Mouse (Mus musculus) lung, adult 2 months (tissue): ENCODE data around the gene Mydgf. TPM values are rescaled to one million over a fixed set of nuclear protein-coding genes. Genes with fewer than 3 reads are reported as not detected.
A peak's percentile ranks its signal among the peaks of the same experiment; 100 is the strongest.

Experiments used
- DNase-seq: peaks from one replicate; pipeline ENCODE4 v3.0.0; 2022
- H3K4me1 ChIP-seq: fragments of 200-500 bp; 2 replicates; pipeline ENCODE4 v1.6.1; 2011; ENCODE audit warnings: low read length; ENCODE audit not compliant: control insufficient read depth, insufficient read depth
- H3K4me3 ChIP-seq: fragments of 200-500 bp; replicated peaks from 2 replicates; pipeline ENCODE3; 2011; ENCODE audit warnings: low read depth, mild to moderate bottlenecking, control low read depth, low read length; ENCODE audit errors: extremely low read depth
- CTCF ChIP-seq: fragments of 200-500 bp; IDR thresholded peaks from 2 replicates; pipeline ENCODE4 v1.5.1; 2011; ENCODE audit warnings: mild to moderate bottlenecking, low read length, control low read depth; ENCODE audit not compliant: insufficient read depth
- POLR2A ChIP-seq: fragments of 200-500 bp; IDR thresholded peaks from 2 replicates; pipeline ENCODE4 v1.6.1; 2011; ENCODE audit warnings: low read depth, mild to moderate bottlenecking, control low read depth, low read length, borderline replicate concordance; ENCODE audit errors: extremely low read depth
- WGBS: fragments of 180-500 bp; shearing (Covaris S2); methylation state at CpG from one replicate; pipeline ENCODE4 v1.1.7; 2018; 5-methylcytosine and 5-hydroxymethylcytosine counted together
- polyA plus RNA-seq: library from polyadenylated mRNA; depleted of rRNA; stranded (reverse); fragments of >200 nt; gene quantifications from 2 replicates; pipeline ENCODE4 v1.2.3, GENCODE M21; 2012; rRNA removed

Mydgf gene
- 42.4 and 48.7 TPM in 2 replicates for polyA plus RNA-seq

- under 1% methylated on average over 47 of the region's 47 CpGs for WGBS
- TF ChIP-seq CTCF, result no peak
- peak; percentile 69; the same call in 1 of the 2 replicates for TF ChIP-seq POLR2A
- Histone ChIP-seq H3K4me1 (peaks cover 8% of the 10 kb centered on the region), H3K4me3 (peak within 1 kb of the TSS; percentile 75)
- peak; percentile 96 for DNase-seq
These were observed at the start of gene Mydgf for GRCm38 (mm10) chr17:56183658-56184103. TSS of gene Mydgf (minus strand) at chr17:56183920.

GRCm38 (mm10) chr17:56233389-56233788, 49.7 kb upstream of the Mydgf start:
- TF ChIP-seq CTCF (no peak), POLR2A (no peak)
- Histone ChIP-seq H3K4me3 (no peak overlapping the region), H3K4me1 (no peaks in the 10 kb centered on the region)
- DNase-seq, result no peak
- WGBS, result 48% methylated on average over 8 of the region's 8 CpGs

- TF ChIP-seq POLR2A (no peak), CTCF (no peak)
- 60% methylated on average over 10 of the region's 10 CpGs for WGBS
- DNase-seq, result no peak
These were observed 46.2 kb upstream of the Mydgf start for GRCm38 (mm10) chr17:56229943-56230342.

GRCm38 (mm10) chr17:56226566-56226965, 42.8 kb upstream of the Mydgf start:
- TF ChIP-seq POLR2A, result no peak
- TF ChIP-seq CTCF, result no peak
- no peak overlapping the region for H3K4me3 ChIP-seq
- no peaks in the 10 kb centered on the region for H3K4me1 ChIP-seq
- WGBS, result 56% methylated on average over 3 of the region's 3 CpGs
- no peak for DNase-seq

More at GRCm38 (mm10) chr17:56229943-56230342, 46.2 kb upstream of the Mydgf start:
- Histone ChIP-seq H3K4me1 (no peaks in the 10 kb centered on the region), H3K4me3 (no peak overlapping the region)

GRCm38 (mm10) chr17:56224916-56225315, 41.2 kb upstream of the Mydgf start:
- no peak overlapping the region for H3K4me3 ChIP-seq
- no peak for DNase-seq
- no peak for TF ChIP-seq CTCF
- TF ChIP-seq POLR2A, result no peak
- peaks cover 3% of the 10 kb centered on the region; the same call in 1 of the 2 replicates for H3K4me1 ChIP-seq
- WGBS, result 10% methylated on average over 1 of the region's 1 CpGs

- peaks cover 17% of the 10 kb centered on the region for H3K4me1 ChIP-seq
- peak; percentile 48 for DNase-seq
- TF ChIP-seq CTCF (no peak), POLR2A (no peak)
- 8% methylated on average over 3 of the region's 3 CpGs for WGBS
- no peak overlapping the region for H3K4me3 ChIP-seq
These were observed 36.1 kb upstream of the Mydgf start for GRCm38 (mm10) chr17:56219805-56220204.

GRCm38 (mm10) chr17:56219251-56219650, 35.5 kb upstream of the Mydgf start:
- Histone ChIP-seq H3K4me3 (peak overlapping the region; percentile 69), H3K4me1 (peaks cover 17% of the 10 kb centered on the region)
- DNase-seq, result no peak
- TF ChIP-seq POLR2A (no peak), CTCF (no peak)
- WGBS, result 30% methylated on average over 12 of the region's 12 CpGs

GRCm38 (mm10) chr17:56218377-56219191, 34.9 kb upstream of the Mydgf start, which contains the start of gene Dpp9:
TSS of gene Dpp9 (minus strand) at chr17:56218905.
- Histone ChIP-seq H3K4me1 (peaks cover 19% of the 10 kb centered on the region), H3K4me3 (peak within 1 kb of the TSS; percentile 91)
- peak; percentile 85 for DNase-seq
- under 1% methylated on average over 76 of the region's 78 CpGs for WGBS
- TF ChIP-seq POLR2A (peak; percentile 86; the same call in 1 of the 2 replicates), CTCF (0 out of 2 replicates have a peak, but pooled peaks have one; percentile 31)

GRCm38 (mm10) chr17:56217670-56218069, 34.0 kb upstream of the Mydgf start:
- TF ChIP-seq CTCF (no peak), POLR2A (no peak)
- peak; percentile 29 for DNase-seq
- H3K4me3 ChIP-seq, result peak overlapping the region; percentile 91
- H3K4me1 ChIP-seq, result peaks cover 22% of the 10 kb centered on the region
- 56% methylated on average over 13 of the region's 13 CpGs for WGBS
